Mouse (Mus musculus): ENCODE results near the gene Nr0b2. TPM values are rescaled to one million over a fixed set of nuclear protein-coding genes. Genes with fewer than 3 reads are reported as not detected.

Nr0b2 gene
- polyA plus RNA-seq, 1 experiment from 2014 or later, result 0.83 TPM

GRCm38 (mm10) chr4:133592570-133592969 lies 39.4 kb downstream of the Nr0b2 start:
- 30% methylated on average over 7 of the region's 7 CpGs for WGBS
- TF ChIP-seq CTCF (IDR thresholded peaks at IDR 0.05; ENCODE audit: low read depth), result peak; percentile 97

DNA sequence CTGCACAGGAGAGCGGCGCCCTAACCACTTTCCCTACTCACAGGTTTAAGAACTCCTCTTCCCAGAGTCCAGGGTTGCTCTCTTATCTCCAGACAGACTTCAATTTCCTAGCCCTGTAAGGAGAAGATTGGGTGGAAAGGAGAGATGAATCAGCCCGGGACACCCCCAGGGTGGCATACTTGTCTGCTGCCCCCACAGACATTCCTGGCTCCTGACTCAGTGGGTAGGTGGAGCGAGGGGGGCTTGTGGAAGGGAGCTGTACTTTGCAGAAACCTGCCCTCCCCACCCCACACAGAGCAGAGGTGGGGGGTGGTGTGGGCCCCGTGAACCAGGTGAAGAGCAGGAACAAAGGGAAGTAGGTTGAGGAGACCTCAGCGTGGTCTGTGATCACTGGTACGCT lies 42.4 kb downstream of the Nr0b2 start:
- no peak for TF ChIP-seq CTCF (IDR thresholded peaks at IDR 0.05; ENCODE audit: low read depth)
- H3K9ac ChIP-seq (ENCODE audit: low read depth, low read length), result no peak overlapping the region
- H3K27ac ChIP-seq, result no peak overlapping the region
- ATAC-seq (replicated peaks; ENCODE audit: low FRiP score, low read depth) (no peak), DNase-seq (ENCODE audit: low spot score) (no peak)
- H3K4me2 ChIP-seq (ENCODE audit: low read length), result no peak overlapping the region
- WGBS, result 80% methylated on average over 7 of the region's 7 CpGs
- no peak overlapping the region for H3K4me3 ChIP-seq (replicated peaks; ENCODE audit: low read depth, low read length)
- H3K4me1 ChIP-seq (replicated peaks; ENCODE audit: insufficient read depth, low read length), result 0 out of 2 replicates have a peak, but pooled peaks cover 3% of the 10 kb centered on the region
- H3K9me3 ChIP-seq (replicated peaks; ENCODE audit: low read length), result no peaks in the 10 kb centered on the region
- H3K27me3 ChIP-seq (ENCODE audit: insufficient read depth, low read length), result peaks cover 6% of the 10 kb centered on the region; the same call in 1 of the 2 replicates
- peaks cover 13% of the 10 kb centered on the region; the same call in 1 of the 2 replicates for H3K36me3 ChIP-seq (ENCODE audit: insufficient read depth, low read length)

More at GRCm38 (mm10) chr4:133592570-133592969, 39.4 kb downstream of the Nr0b2 start:
- Histone ChIP-seq H3K27me3 (ENCODE audit: insufficient read depth, low read length) (no peaks in the 10 kb centered on the region), H3K27ac (no peak overlapping the region), H3K9me3 (replicated peaks; ENCODE audit: low read length) (no peaks in the 10 kb centered on the region), H3K4me1 (replicated peaks; ENCODE audit: insufficient read depth, low read length) (no peaks in the 10 kb centered on the region), H3K4me2 (ENCODE audit: low read length) (no peak overlapping the region), H3K36me3 (ENCODE audit: insufficient read depth, low read length) (peaks cover 39% of the 10 kb centered on the region), H3K4me3 (replicated peaks; ENCODE audit: low read depth, low read length) (no peak overlapping the region), H3K9ac (ENCODE audit: low read depth, low read length) (no peak overlapping the region)
- ATAC-seq (replicated peaks; ENCODE audit: low FRiP score, low read depth), result no peak; the same call in 1 of the 2 replicates
- DNase-seq (ENCODE audit: low spot score), result peak; percentile 84

DNA sequence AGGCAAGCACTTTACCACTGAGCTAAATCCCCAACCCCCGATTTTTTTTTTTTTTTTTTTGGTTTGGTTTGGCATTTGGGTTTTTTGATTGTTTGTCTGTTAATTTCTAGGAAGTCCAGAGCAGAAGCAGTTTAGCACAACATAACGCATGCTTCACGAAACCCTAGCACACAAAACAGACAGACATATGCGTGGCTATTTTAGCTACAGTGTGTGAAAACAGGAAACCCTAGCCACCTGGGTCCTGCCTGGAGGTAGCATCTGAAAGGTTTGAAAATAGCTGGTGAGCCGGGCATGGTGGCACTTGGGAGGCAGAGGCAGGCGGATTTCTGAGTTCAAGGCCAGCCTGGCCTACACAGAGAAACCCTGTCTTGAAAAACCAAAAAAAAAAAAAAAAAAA lies 42.9 kb downstream of the Nr0b2 start:
- TF ChIP-seq CTCF (IDR thresholded peaks at IDR 0.05; ENCODE audit: low read depth), result no peak
- 0 out of 2 replicates have a peak, but pooled peaks cover 3% of the 10 kb centered on the region for H3K4me1 ChIP-seq (replicated peaks; ENCODE audit: insufficient read depth, low read length)
- no peaks in the 10 kb centered on the region for H3K9me3 ChIP-seq (replicated peaks; ENCODE audit: low read length)
- DNase-seq (ENCODE audit: low spot score) (no peak), ATAC-seq (replicated peaks; ENCODE audit: low FRiP score, low read depth) (no peak)
- peaks cover 7% of the 10 kb centered on the region; the same call in 1 of the 2 replicates for H3K36me3 ChIP-seq (ENCODE audit: insufficient read depth, low read length)
- no peak overlapping the region for H3K4me3 ChIP-seq (replicated peaks; ENCODE audit: low read depth, low read length)
- H3K4me2 ChIP-seq (ENCODE audit: low read length), result no peak overlapping the region
- no peak overlapping the region for H3K27ac ChIP-seq
- 81% methylated on average over 6 of the region's 6 CpGs for WGBS
- no peak overlapping the region for H3K9ac ChIP-seq (ENCODE audit: low read depth, low read length)
- peaks cover 6% of the 10 kb centered on the region; the same call in 1 of the 2 replicates for H3K27me3 ChIP-seq (ENCODE audit: insufficient read depth, low read length)

DNA sequence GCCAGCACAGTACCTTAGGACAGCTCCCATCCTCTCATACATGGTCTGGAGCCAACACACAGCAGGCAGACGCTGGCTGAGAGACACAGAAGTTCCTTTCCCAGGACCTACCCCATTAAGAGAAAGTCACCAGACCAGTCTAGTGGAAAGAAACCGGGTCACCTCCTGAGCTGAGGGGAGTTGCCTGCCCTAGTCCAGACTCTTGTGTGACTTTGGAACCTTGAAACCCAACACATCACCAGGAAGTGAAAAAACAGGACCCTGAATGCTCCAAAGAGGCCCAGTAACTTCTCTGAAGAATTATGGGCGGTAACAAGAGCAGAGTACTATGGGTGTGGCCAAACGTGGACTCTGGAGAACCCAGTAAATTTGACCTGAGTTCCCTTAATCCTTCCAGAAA lies 45.4 kb downstream of the Nr0b2 start:
- TF ChIP-seq CTCF (IDR thresholded peaks at IDR 0.05; ENCODE audit: low read depth), result no peak
- 0 out of 2 replicates have a peak, but pooled peaks cover 7% of the 10 kb centered on the region for H3K4me1 ChIP-seq (replicated peaks; ENCODE audit: insufficient read depth, low read length)
- peaks cover 6% of the 10 kb centered on the region; the same call in 1 of the 2 replicates for H3K27me3 ChIP-seq (ENCODE audit: insufficient read depth, low read length)
- 0 out of 2 replicates have a peak, but pooled peaks cover under 1% of the 10 kb centered on the region for H3K36me3 ChIP-seq (ENCODE audit: insufficient read depth, low read length)
- peak; percentile 21 for DNase-seq (ENCODE audit: low spot score)
- 22% methylated on average over 4 of the region's 4 CpGs for WGBS
- H3K4me2 ChIP-seq (ENCODE audit: low read length), result no peak overlapping the region
- H3K4me3 ChIP-seq (replicated peaks; ENCODE audit: low read depth, low read length), result no peak overlapping the region
- no peaks in the 10 kb centered on the region for H3K9me3 ChIP-seq (replicated peaks; ENCODE audit: low read length)
- ATAC-seq (replicated peaks; ENCODE audit: low FRiP score, low read depth), result no peak
- H3K27ac ChIP-seq, result peak overlapping the region; percentile 1
- no peak overlapping the region for H3K9ac ChIP-seq (ENCODE audit: low read depth, low read length)

GRCm38 (mm10) chr4:133599116-133599515 lies 45.9 kb downstream of the Nr0b2 start:
- no peak for DNase-seq (ENCODE audit: low spot score)
- WGBS, result 17% methylated on average over 7 of the region's 7 CpGs
- 0 out of 2 replicates have a peak, but pooled peaks cover 7% of the 10 kb centered on the region for H3K4me1 ChIP-seq (replicated peaks; ENCODE audit: insufficient read depth, low read length)
- H3K4me2 ChIP-seq (ENCODE audit: low read length), result peak overlapping the region; percentile 63
- TF ChIP-seq CTCF (IDR thresholded peaks at IDR 0.05; ENCODE audit: low read depth), result no peak
- H3K27me3 ChIP-seq (ENCODE audit: insufficient read depth, low read length), result peaks cover 6% of the 10 kb centered on the region; the same call in 1 of the 2 replicates
- H3K9me3 ChIP-seq (replicated peaks; ENCODE audit: low read length), result no peaks in the 10 kb centered on the region
- H3K9ac ChIP-seq (ENCODE audit: low read depth, low read length), result peak overlapping the region; percentile 45
- H3K36me3 ChIP-seq (ENCODE audit: insufficient read depth, low read length), result peaks cover 6% of the 10 kb centered on the region; the same call in 1 of the 2 replicates
- H3K4me3 ChIP-seq (replicated peaks; ENCODE audit: low read depth, low read length), result peak overlapping the region; percentile 36
- peak overlapping the region; percentile 1 for H3K27ac ChIP-seq
- no peak for ATAC-seq (replicated peaks; ENCODE audit: low FRiP score, low read depth)

DNA sequence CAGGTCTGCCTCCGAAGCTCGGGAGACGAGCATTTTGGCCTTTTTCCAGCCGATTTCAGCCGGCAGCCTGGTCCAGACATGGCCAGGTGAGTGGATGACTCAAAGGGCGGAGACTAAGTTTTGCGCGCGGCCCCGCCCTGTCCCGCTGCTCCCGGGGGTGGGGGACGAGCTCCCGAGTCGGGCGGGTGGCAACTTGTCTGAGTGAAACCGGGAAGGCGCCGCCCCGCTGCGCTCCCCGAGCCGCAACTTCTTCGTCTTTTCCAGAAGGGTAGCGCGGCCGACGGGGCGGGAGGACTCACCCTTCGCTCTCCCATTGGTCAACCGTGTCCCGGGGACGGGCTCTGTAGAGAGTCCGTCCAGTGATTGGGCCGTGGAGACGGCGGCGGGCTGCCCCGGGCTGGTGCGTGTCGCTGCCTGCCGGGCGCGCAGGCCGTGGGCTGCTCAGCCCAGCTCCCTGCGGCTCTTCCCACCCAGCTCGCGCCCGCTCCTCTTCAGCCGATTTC lies 46.4 kb downstream of the Nr0b2 start:
- Histone ChIP-seq H3K9ac (ENCODE audit: low read depth, low read length) (peak overlapping the region; percentile 45), H3K9me3 (replicated peaks; ENCODE audit: low read length) (no peaks in the 10 kb centered on the region), H3K36me3 (ENCODE audit: insufficient read depth, low read length) (peaks cover 7% of the 10 kb centered on the region; the same call in 1 of the 2 replicates), H3K27ac (peak overlapping the region; percentile 19), H3K4me2 (ENCODE audit: low read length) (peak overlapping the region; percentile 63), H3K4me1 (replicated peaks; ENCODE audit: insufficient read depth, low read length) (0 out of 2 replicates have a peak, but pooled peaks cover 7% of the 10 kb centered on the region), H3K27me3 (ENCODE audit: insufficient read depth, low read length) (peaks cover 6% of the 10 kb centered on the region; the same call in 1 of the 2 replicates), H3K4me3 (replicated peaks; ENCODE audit: low read depth, low read length) (peak overlapping the region; percentile 36)
- DNase-seq (ENCODE audit: low spot score) (peak; percentile 93), ATAC-seq (replicated peaks; ENCODE audit: low FRiP score, low read depth) (peak; percentile 91)
- TF ChIP-seq CTCF (IDR thresholded peaks at IDR 0.05; ENCODE audit: low read depth), result no peak
- 1% methylated on average over 50 of the region's 50 CpGs for WGBS
